Mouse (Mus musculus): Measurements from ENCODE around the gene Gm10320.

DNA sequence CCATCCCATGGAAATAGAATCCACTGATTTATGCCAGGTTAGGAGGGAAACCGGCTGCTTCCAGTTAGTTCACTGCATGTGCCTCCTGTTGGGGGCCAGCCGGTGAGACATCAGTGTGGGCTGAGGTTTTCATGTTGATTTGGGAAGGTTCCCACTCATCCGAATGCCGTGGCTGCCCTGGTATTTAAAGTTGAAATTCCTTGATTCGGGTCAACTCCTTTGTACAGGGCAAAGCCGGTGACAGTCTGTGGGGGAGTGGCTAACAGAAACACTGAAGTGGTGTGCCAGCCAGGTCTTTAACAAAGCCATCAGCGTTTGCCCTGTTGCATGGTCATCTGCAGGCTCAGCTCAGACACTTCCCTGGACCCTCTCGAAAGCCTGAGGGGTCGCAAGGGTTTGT is 41.6 kb upstream of the Gm10320 start:
- no peak for TF ChIP-seq CTCF (IDR thresholded peaks at IDR 0.05; ENCODE audit: low read depth)
- no peak for TF ChIP-seq EP300 (IDR thresholded peaks at IDR 0.05; ENCODE audit: low read depth)

All from liver, embryonic 14.5 days (tissue).